Mouse (Mus musculus) neural tube, embryonic 12.5 days (tissue): ENCODE results near the gene Oas2. TPM values are rescaled to one million over a fixed set of nuclear protein-coding genes. Genes with fewer than 3 reads are reported as not detected.

Source experiments
- ATAC-seq: fragments of 200-750 bp; cut with Nextera tagmentation; 2 replicates; pipeline ENCODE4 v1.8.0; 2017; ENCODE audit warnings: low read depth, mild to moderate bottlenecking, moderate TSS enrichment, moderate library complexity; ENCODE audit not compliant: low FRiP score
- H3K27ac ChIP-seq: fragments of 300-500 bp; sonication (generic); 2 replicates; pipeline ENCODE4 v1.5.1; 2016
- H3K27me3 ChIP-seq: fragments of 300-500 bp; sonication (generic); replicated peaks from 2 replicates; pipeline ENCODE4 v1.6.1; 2016; ENCODE audit warnings: mild to moderate bottlenecking
- H3K36me3 ChIP-seq: fragments of 300-500 bp; sonication (generic); 2 replicates; pipeline ENCODE4 v1.6.1; 2016; ENCODE audit warnings: mild to moderate bottlenecking
- H3K4me1 ChIP-seq: fragments of 300-500 bp; sonication (generic); 2 replicates; pipeline ENCODE4 v1.6.1; 2016
- H3K4me2 ChIP-seq: fragments of 300-500 bp; sonication (generic); replicated peaks from 2 replicates; pipeline ENCODE4 v1.6.1; 2016; ENCODE audit warnings: mild to moderate bottlenecking
- H3K4me3 ChIP-seq: fragments of 300-500 bp; sonication (generic); 2 replicates; pipeline ENCODE4 v1.5.1; 2016
- H3K9ac ChIP-seq: fragments of 300-500 bp; sonication (generic); 2 replicates; pipeline ENCODE4 v1.6.1; 2016; ENCODE audit warnings: mild to moderate bottlenecking
- H3K9me3 ChIP-seq: fragments of 300-500 bp; sonication (generic); 2 replicates; pipeline ENCODE4 v1.6.1; 2016; ENCODE audit warnings: mild to moderate bottlenecking
- WGBS: fragments of 180-500 bp; shearing (Covaris S2); methylation state at CpG from one replicate; pipeline ENCODE4 v1.1.7; 2016; 5-methylcytosine and 5-hydroxymethylcytosine counted together
- polyA plus RNA-seq: library from polyadenylated mRNA; unstranded; fragments of >200 nt; fragmentation: Nextera tagmentation; extraction: Ambion mirVana; gene quantifications from 2 replicates; pipeline ENCODE4 v1.2.1, GENCODE M21; 2016

The Oas2 gene
- polyA plus RNA-seq, 1 experiment from 2014 or later: 0.19 TPM

GRCm38 (mm10) chr5:120688434-120688833 lies 61.2 kb downstream of the Oas2 start:
- WGBS: 54% methylated on average over 4 of the region's 4 CpGs
- Histone ChIP-seq H3K9ac (no peak overlapping the region), H3K4me2 (no peak overlapping the region), H3K9me3 (no peaks in the 10 kb centered on the region), H3K27me3 (peaks cover 49% of the 10 kb centered on the region), H3K4me1 (no peaks in the 10 kb centered on the region), H3K4me3 (no peak overlapping the region), H3K27ac (no peak overlapping the region), H3K36me3 (no peaks in the 10 kb centered on the region)
- no peak for ATAC-seq

GRCm38 (mm10) chr5:120687897-120688296 lies 61.8 kb downstream of the Oas2 start:
- H3K27me3 ChIP-seq: peaks cover 49% of the 10 kb centered on the region
- no peaks in the 10 kb centered on the region for H3K36me3 ChIP-seq
- peaks cover 4% of the 10 kb centered on the region; the same call in 1 of the 2 replicates for H3K4me1 ChIP-seq
- H3K9me3 ChIP-seq: no peaks in the 10 kb centered on the region
- no peak for ATAC-seq
- H3K4me3 ChIP-seq: no peak overlapping the region
- 85% methylated on average over 5 of the region's 5 CpGs for WGBS
- no peak overlapping the region for H3K9ac ChIP-seq
- H3K27ac ChIP-seq: no peak overlapping the region
- H3K4me2 ChIP-seq: no peak overlapping the region

GRCm38 (mm10) chr5:120687484-120687851 lies 62.2 kb downstream of the Oas2 start:
- Histone ChIP-seq H3K27me3 (peaks cover 49% of the 10 kb centered on the region), H3K9me3 (no peaks in the 10 kb centered on the region), H3K4me1 (peaks cover 7% of the 10 kb centered on the region), H3K9ac (no peak overlapping the region), H3K4me3 (no peak overlapping the region), H3K4me2 (no peak overlapping the region), H3K36me3 (no peaks in the 10 kb centered on the region), H3K27ac (no peak overlapping the region)
- ATAC-seq: no peak
- 85% methylated on average over 3 of the region's 3 CpGs for WGBS

- 86% methylated on average over 6 of the region's 6 CpGs for WGBS
Observed at GRCm38 (mm10) chr5:120686749-120687483, 62.7 kb downstream of the Oas2 start.

GRCm38 (mm10) chr5:120685678-120686077 lies 64.0 kb downstream of the Oas2 start:
- H3K9ac ChIP-seq: no peak overlapping the region
- peaks cover 13% of the 10 kb centered on the region for H3K4me1 ChIP-seq
- WGBS: 83% methylated on average over 8 of the region's 8 CpGs
- H3K27me3 ChIP-seq: peaks cover 45% of the 10 kb centered on the region
- no peak overlapping the region for H3K4me3 ChIP-seq
- no peaks in the 10 kb centered on the region for H3K9me3 ChIP-seq
- H3K4me2 ChIP-seq: no peak overlapping the region
- no peak overlapping the region for H3K27ac ChIP-seq
- 0 out of 2 replicates have a peak, but pooled peaks cover 6% of the 10 kb centered on the region for H3K36me3 ChIP-seq
- ATAC-seq: no peak

More at GRCm38 (mm10) chr5:120686749-120687483, 62.7 kb downstream of the Oas2 start:
- Histone ChIP-seq H3K4me3 (no peak overlapping the region), H3K27me3 (peaks cover 49% of the 10 kb centered on the region), H3K9ac (no peak overlapping the region), H3K4me1 (peaks cover 9% of the 10 kb centered on the region), H3K9me3 (no peaks in the 10 kb centered on the region), H3K27ac (no peak overlapping the region), H3K36me3 (0 out of 2 replicates have a peak, but pooled peaks cover 5% of the 10 kb centered on the region), H3K4me2 (no peak overlapping the region)
- ATAC-seq: no peak

GRCm38 (mm10) chr5:120682982-120683771 lies 66.5 kb downstream of the Oas2 start:
- no peak overlapping the region for H3K27ac ChIP-seq
- H3K9ac ChIP-seq: no peak overlapping the region
- WGBS: 7% methylated on average over 24 of the region's 24 CpGs
- no peak overlapping the region for H3K4me3 ChIP-seq
- ATAC-seq: no peak
- 0 out of 2 replicates have a peak, but pooled peaks cover 6% of the 10 kb centered on the region for H3K36me3 ChIP-seq
- peaks cover 23% of the 10 kb centered on the region for H3K4me1 ChIP-seq
- 0 out of 2 replicates have a peak overlapping the region, but pooled peaks have one; percentile 12 for H3K4me2 ChIP-seq
- H3K9me3 ChIP-seq: no peaks in the 10 kb centered on the region
- peaks cover 42% of the 10 kb centered on the region for H3K27me3 ChIP-seq

GRCm38 (mm10) chr5:120680918-120681317 lies 68.7 kb downstream of the Oas2 start:
- ATAC-seq: no peak
- no peaks in the 10 kb centered on the region for H3K9me3 ChIP-seq
- no peak overlapping the region for H3K4me3 ChIP-seq
- 0 out of 2 replicates have a peak, but pooled peaks cover 6% of the 10 kb centered on the region for H3K36me3 ChIP-seq
- no peak overlapping the region for H3K27ac ChIP-seq
- H3K27me3 ChIP-seq: peaks cover 42% of the 10 kb centered on the region
- no peak overlapping the region for H3K4me2 ChIP-seq
- 90% methylated on average over 18 of the region's 18 CpGs for WGBS
- no peak overlapping the region for H3K9ac ChIP-seq
- H3K4me1 ChIP-seq: peaks cover 23% of the 10 kb centered on the region

Other genes with a start within 250 kb of the Oas2 start
- 44.7 and 46.2 TPM in 2 replicates for gene Plbd2, start 246.2 kb downstream of the Oas2 start, polyA plus RNA-seq
- 5.6 and 6.9 TPM in 2 replicates for gene Slc8b1, start 238.7 kb downstream of the Oas2 start, polyA plus RNA-seq
- 19.4 and 21.7 TPM in 2 replicates for gene Tpcn1, start 161.2 kb downstream of the Oas2 start, polyA plus RNA-seq
- 0.70 and 0.93 TPM in 2 replicates for gene Iqcd, start 160.8 kb downstream of the Oas2 start, polyA plus RNA-seq
- gene Rita1, start 137.3 kb downstream of the Oas2 start, polyA plus RNA-seq: 19.1 and 20.1 TPM in 2 replicates
- gene Ddx54, start 137.1 kb downstream of the Oas2 start, polyA plus RNA-seq: 57.8 and 58.3 TPM in 2 replicates
- not detected in 2 replicates for gene Cfap73, start 115.6 kb downstream of the Oas2 start, polyA plus RNA-seq
- gene Rasal1, start 101.0 kb downstream of the Oas2 start, polyA plus RNA-seq: 0.15 and 0.33 TPM in 2 replicates
- gene Dtx1, start 37.9 kb downstream of the Oas2 start, polyA plus RNA-seq: 27.0 and 29.1 TPM in 2 replicates
- gene Oas3, start 27.8 kb upstream of the Oas2 start, polyA plus RNA-seq: 0.23 and 0.47 TPM in 2 replicates
- 0.24 TPM in 1 of 2 replicates, not detected in the other for gene Oas1e, start 45.7 kb upstream of the Oas2 start, polyA plus RNA-seq
- 0.33 and 0.58 TPM in 2 replicates for gene Oas1c, start 62.7 kb upstream of the Oas2 start, polyA plus RNA-seq
- not detected in 2 replicates for gene Oas1f, start 97.5 kb upstream of the Oas2 start, polyA plus RNA-seq
- not detected in 2 replicates for gene Oas1h, start 111.6 kb upstream of the Oas2 start, polyA plus RNA-seq
- 0.10 and 0.24 TPM in 2 replicates for gene Oas1g, start 137.8 kb upstream of the Oas2 start, polyA plus RNA-seq
- gene Oas1a, start 157.7 kb upstream of the Oas2 start, polyA plus RNA-seq: 0.47 and 0.79 TPM in 2 replicates
- not detected in 2 replicates for gene Oas1d, start 164.7 kb upstream of the Oas2 start, polyA plus RNA-seq